Mouse (Mus musculus) layer of hippocampus, postnatal 25 days (tissue): ENCODE measurements around the gene Ncoa1. TPM values are rescaled to one million over a fixed set of nuclear protein-coding genes. Genes with fewer than 3 reads are reported as not detected.
"Not testable (repeated sequence)": the region's sequence is repeated elsewhere in the genome, so short reads cannot be mapped to it uniquely, and the experiment has no call there.

ENCODE experiments used
- DNase-seq, 2 experiments: peaks; one replicate each; pipeline ENCODE4 v3.0.0; 2022; ENCODE audit warnings: mixed read lengths in 2 of 2, low spot score in 1 of 2; ENCODE audit errors: extremely low spot score in 1 of 2
- total RNA-seq, 2 experiments: library from RNA; stranded (reverse); gene quantifications; 2 replicates each; pipeline ENCODE4 v1.2.3; 2021

Gene Ncoa1
- total RNA-seq, 2 experiments from 2014 or later = 123 to 133 TPM

- no peak for DNase-seq
Observed at GRCm38 (mm10) chr12:4477941-4478795, 1.2 kb upstream of the Ncoa1 start.

DNA sequence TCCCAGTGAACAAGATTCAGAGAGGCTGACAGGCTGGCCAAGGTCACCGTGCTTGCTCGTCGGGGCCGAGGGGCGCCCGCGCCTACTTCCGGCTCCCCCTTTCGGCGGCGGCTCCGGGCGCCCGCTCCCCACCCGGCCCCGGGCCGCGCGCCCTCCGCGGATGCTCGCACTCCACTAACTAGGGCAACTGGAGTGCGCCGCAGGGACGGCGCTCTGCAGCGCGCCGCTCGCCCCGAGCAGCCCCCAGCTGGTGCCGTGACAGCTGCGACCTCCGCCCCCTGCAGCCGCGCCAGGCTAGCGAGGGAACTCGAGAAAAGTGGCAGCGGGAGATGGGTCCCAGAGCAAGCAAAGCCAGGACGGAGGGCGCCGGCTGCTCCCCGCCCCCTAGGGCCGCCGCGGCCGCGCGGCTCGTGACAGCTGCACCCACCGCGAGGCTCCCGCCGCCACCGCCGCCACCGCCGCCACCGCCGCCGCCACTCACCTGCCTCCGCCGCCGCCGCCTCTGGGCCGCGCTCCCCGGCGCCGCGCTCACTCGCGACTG, 621 bp downstream of the Ncoa1 start:
- DNase-seq = peak; percentile 45 to 56

- DNase-seq = no peak
Observed at GRCm38 (mm10) chr12:4475251-4475993, 1.6 kb downstream of the Ncoa1 start.

DNA sequence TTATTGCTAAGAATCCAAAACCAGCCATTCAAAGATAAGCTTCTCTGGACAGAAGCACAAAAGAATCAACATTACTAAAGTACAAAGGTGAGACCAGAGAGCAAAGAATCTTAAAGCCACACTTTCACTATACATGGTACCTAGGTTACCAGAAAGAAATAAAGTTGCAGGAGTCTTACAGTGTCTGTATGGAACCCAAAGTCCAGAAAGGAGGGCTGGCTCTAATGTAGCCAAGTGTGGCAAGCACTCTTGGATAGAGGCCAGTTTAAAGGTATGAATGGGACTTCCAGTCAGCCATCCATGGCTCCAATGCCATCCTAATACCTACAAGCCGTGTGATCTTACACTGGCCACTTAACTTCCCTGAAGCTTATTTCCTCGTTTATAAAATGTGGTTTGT, 7.9 kb downstream of the Ncoa1 start:
- no peak for DNase-seq

DNA sequence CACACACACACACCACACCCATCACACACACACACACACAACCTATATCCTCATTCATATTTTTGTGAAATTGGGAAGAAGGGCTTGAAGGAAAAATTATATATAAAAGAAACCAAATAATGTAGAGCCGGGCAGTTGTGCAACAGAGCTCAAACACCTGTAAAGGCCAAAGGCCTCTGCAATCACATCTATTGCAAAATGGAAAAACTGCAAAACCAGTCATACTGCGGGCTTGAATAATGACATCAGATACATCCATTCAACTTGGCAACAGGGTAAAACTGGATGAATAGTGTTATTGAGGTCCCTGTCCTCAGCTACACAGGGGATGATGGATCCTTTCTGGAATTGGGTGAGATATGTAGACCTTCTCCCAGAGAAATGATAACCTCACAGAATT, 13.3 kb downstream of the Ncoa1 start:
- DNase-seq = no peak

DNA sequence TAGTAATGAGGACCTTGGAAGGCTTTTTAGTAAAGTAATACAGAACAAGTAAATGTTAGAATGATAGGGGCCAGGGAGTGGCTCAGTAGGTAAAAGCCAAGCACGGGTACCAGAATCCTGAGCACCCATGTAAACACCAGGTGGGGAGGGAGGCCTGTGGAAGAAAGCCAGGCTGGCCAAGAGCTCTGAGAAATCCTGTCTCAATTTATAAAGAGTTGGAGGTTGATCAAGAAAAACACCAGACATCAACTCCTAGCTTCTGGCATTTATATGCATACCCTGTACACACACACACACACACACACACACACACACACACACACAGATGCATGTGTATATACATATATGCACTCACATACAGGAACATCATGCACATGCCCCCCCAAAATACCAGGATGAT, 14.6 kb downstream of the Ncoa1 start:
- DNase-seq = no peak

DNA sequence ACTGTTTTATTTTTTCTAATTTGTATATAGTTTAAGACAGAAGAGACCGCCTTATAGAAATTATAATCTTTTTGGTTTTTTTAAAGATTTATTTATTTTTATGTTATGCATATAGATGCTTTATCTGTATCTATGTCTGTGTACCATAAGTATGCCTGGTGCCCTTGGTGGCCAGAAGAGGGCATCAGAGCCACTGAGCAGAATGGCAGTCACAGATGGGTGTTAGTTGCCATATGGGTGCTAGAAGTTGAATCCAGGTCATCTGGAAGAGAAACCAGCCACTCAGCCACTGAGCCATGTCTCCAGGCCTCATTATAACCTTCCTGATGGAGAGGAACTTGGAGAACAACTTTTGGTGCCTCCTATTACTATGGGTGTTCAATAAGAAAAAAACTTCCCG, 16.0 kb downstream of the Ncoa1 start:
- no peak for DNase-seq

GRCm38 (mm10) chr12:4454956-4455565, 21.9 kb downstream of the Ncoa1 start:
- no peak for DNase-seq

DNA sequence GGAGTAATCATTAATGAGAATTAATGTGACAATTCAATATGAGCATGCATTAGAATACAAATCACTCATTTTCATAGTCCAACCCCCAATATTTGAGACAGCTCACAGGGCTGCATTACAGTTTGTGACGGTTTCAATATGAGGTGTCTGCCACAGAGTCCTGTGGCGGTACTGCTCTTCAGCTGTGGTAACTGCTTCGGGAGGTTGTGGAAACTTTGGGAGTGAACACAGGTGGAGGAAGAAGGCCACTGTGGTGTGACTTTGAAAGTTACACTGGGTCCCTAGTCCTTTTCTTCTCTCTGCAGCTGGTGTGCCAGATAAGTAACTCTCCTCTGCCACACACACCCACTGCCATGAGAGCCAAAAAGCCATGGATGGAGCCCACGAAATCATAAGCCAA, 22.7 kb downstream of the Ncoa1 start:
- DNase-seq = no peak

DNA sequence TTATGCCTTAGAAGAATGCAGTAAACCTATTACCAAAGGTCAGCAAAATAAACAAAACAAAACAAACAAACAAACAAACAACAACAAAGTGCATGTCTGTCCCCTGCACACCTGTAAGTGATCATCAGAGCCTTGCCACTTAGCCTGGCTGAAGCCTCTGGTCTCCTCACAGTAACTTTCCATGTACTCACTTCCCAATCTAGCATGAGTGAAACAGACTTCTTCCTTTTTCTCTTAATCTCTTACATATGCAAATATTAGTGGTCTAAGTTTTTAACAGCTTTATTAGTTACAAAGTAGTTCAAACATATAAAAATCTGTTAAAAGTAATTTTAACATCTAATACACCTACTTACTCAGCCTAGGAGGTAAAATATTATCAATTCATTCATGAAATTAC, 24.7 kb downstream of the Ncoa1 start:
- DNase-seq = no peak

GRCm38 (mm10) chr12:4450485-4450884, 26.5 kb downstream of the Ncoa1 start:
- not testable (repeated sequence) for DNase-seq

GRCm38 (mm10) chr12:4448076-4448589, 28.8 kb downstream of the Ncoa1 start:
- no peak for DNase-seq

DNA sequence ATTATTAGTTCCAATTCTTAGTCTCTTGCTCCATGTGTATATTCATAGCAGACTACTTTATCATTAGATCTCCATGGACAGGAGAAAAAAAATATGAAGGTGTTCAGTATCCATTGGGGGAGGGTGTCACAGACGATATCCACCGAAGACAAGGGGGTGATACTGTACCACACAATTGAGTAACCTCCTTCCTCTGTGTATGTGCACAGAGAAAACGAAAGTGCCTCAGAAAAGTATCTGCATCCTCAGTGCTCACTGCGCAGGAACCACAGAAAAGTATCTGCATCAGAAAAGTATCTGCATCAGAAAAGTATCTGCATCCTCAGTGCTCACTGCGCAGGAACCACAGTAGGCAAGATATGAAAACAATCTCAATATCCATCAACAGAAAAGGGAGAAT, 32.0 kb downstream of the Ncoa1 start:
- DNase-seq = no peak

DNA sequence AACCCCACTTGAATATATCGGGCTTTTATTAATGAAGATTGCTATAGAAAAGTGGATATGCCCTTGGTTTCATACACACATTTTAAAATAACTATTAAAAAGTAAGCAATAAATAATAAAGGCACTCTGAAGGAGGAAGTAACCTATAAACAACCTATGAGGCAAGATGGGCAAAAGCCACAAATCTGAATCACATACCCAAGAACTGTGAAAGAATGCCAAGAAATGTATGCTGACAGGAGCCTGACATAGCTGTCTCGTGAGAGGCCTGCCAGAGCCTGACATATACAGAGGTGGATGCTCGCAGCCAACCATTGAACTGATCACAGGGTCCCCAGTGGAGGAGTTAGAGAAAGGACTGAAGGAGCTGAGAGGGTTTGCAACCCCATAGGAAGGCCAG, 35.5 kb downstream of the Ncoa1 start:
- no peak for DNase-seq

GRCm38 (mm10) chr12:4436198-4436597, 40.8 kb downstream of the Ncoa1 start:
- DNase-seq = no peak

DNA sequence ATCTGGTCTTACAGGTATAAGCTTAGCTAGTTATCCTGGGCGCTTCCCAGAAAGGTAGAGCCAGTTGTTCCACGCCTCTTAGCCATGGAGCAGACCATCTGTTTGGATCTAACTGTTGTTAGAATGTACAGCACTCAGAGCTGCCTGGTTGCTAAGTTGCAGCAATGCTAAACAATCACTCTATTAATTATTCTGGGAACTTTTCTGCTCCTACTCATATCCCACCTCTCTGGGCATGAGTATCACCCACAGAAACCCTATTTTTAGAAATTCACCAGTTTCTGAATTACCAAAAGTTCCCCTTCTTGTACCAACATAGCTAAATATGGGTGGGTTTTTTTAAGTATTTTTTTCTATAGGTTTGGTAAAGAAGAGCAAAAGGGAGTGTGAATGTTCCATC, 43.4 kb downstream of the Ncoa1 start:
- no peak for DNase-seq

GRCm38 (mm10) chr12:4431978-4432377, 45.0 kb downstream of the Ncoa1 start:
- no peak for DNase-seq

DNA sequence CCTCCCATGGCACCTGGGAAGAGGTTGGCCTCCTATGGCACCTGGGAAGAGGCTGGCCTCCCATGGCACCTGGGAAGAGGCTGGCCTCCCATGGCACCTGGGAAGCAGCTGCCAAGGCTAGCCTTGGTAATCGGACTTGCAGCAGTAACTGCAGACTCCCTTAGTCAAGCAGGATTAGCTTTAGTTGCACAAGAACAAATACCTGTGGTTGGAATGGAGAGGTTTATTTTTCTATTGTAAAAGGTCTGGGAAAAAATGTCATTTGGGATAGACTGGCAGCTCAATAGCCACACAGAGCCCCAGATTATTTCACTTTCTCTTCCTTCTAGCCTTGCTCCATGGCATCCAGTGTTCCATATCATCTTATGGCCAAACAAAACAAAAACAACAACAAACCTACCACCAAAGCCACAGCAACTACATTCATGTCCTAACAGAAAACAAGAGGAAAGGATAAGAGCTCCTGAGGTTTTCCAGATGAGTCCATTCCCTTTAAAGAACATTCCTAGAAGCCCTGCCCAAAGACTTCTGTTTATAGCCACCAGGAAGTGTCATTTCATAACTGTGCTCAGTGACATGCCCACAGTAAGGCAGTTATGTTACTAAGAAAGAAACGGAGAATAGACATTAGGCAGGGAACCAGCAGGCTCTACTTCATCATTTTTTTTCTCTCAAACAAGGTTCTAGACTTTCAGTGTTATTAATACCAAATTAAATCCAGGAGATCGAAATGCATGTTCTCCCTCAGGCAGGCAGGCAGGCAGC, 46.7 kb downstream of the Ncoa1 start:
- DNase-seq = no peak

DNA sequence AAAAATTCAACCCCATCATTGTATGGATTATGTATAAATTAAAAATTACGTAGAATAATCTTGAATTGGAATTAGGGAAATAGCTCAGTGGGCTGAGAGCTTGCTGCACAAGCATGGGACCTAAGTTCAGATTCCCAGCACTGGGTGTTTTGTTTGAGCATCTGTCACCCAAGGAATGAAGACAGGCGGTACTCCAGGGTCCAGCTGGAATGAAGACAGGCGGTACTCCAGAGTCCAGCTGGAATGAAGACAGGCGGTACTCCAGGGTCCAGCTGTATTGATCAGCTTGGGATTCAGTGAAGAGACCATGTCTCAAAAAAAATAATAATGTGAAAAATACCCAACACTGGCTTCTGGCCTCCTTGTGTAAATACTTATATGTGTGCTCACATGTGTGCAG, 58.2 kb downstream of the Ncoa1 start:
- DNase-seq = no peak

- no peak for DNase-seq
Observed at GRCm38 (mm10) chr12:4417626-4418263, 59.2 kb downstream of the Ncoa1 start.
